Mouse (Mus musculus): Measurements from ENCODE around the gene Myrip. TPM values are rescaled to one million over a fixed set of nuclear protein-coding genes. Genes with fewer than 3 reads are reported as not detected.
"Not testable (repeated sequence)": the region's sequence is repeated elsewhere in the genome, so short reads cannot be mapped to it uniquely, and the experiment has no call there.

The Myrip gene
- polyA plus RNA-seq (2015; fragmentation: Nextera tagmentation; extraction: Ambion mirVana) = 1.6 and 2.2 TPM in 2 replicates

GRCm38 (mm10) chr9:120301213-120301612 lies at the start of gene Myrip:
Gene Myrip (plus strand): TSS chr9:120301513.
- not testable (repeated sequence) for H3K36me3 ChIP-seq (ENCODE audit: control insufficient read depth, insufficient read depth); ATAC-seq; H3K27ac ChIP-seq (ENCODE audit: low read length); H3K9me3 ChIP-seq (ENCODE audit: control insufficient read depth, low read length); H3K4me1 ChIP-seq (replicated peaks; ENCODE audit: control insufficient read depth, insufficient read depth, low read length); H3K4me2 ChIP-seq (ENCODE audit: low read length); H3K4me3 ChIP-seq (replicated peaks; ENCODE audit: low read length); H3K9ac ChIP-seq (replicated peaks; ENCODE audit: low read depth, low read length)
- 86% methylated on average over 1 of the region's 1 CpGs for WGBS
- peaks cover 30% of the 10 kb centered on the region for H3K27me3 ChIP-seq (replicated peaks; ENCODE audit: control insufficient read depth, insufficient read depth, low read length)

- Histone ChIP-seq H3K4me2 (ENCODE audit: low read length) (peak overlapping the region; percentile 22; the same call in 1 of the 2 replicates), H3K27me3 (replicated peaks; ENCODE audit: control insufficient read depth, insufficient read depth, low read length) (no peaks in the 10 kb centered on the region), H3K4me3 (replicated peaks; ENCODE audit: low read length) (no peak overlapping the region), H3K9ac (replicated peaks; ENCODE audit: low read depth, low read length) (no peak overlapping the region), H3K4me1 (replicated peaks; ENCODE audit: control insufficient read depth, insufficient read depth, low read length) (peaks cover 21% of the 10 kb centered on the region), H3K9me3 (ENCODE audit: control insufficient read depth, low read length) (no peaks in the 10 kb centered on the region), H3K27ac (ENCODE audit: low read length) (peak overlapping the region; percentile 29; the same call in 1 of the 2 replicates), H3K36me3 (ENCODE audit: control insufficient read depth, insufficient read depth) (no peaks in the 10 kb centered on the region)
- peak; percentile 65 for ATAC-seq
- WGBS = 24% methylated on average over 8 of the region's 8 CpGs
Measured at GRCm38 (mm10) chr9:120259805-120260204, 41.5 kb upstream of the Myrip start.

GRCm38 (mm10) chr9:120263994-120264393 lies 37.3 kb upstream of the Myrip start:
- H3K4me1 ChIP-seq (replicated peaks; ENCODE audit: control insufficient read depth, insufficient read depth, low read length) = peaks cover 21% of the 10 kb centered on the region
- peak overlapping the region; percentile 6; the same call in 1 of the 2 replicates for H3K27ac ChIP-seq (ENCODE audit: low read length)
- no peaks in the 10 kb centered on the region for H3K36me3 ChIP-seq (ENCODE audit: control insufficient read depth, insufficient read depth)
- no peak overlapping the region for H3K4me3 ChIP-seq (replicated peaks; ENCODE audit: low read length)
- peak; percentile 93 for ATAC-seq
- 8% methylated on average over 5 of the region's 5 CpGs for WGBS
- no peaks in the 10 kb centered on the region for H3K27me3 ChIP-seq (replicated peaks; ENCODE audit: control insufficient read depth, insufficient read depth, low read length)
- no peak overlapping the region for H3K9ac ChIP-seq (replicated peaks; ENCODE audit: low read depth, low read length)
- no peaks in the 10 kb centered on the region for H3K9me3 ChIP-seq (ENCODE audit: control insufficient read depth, low read length)
- H3K4me2 ChIP-seq (ENCODE audit: low read length) = no peak overlapping the region

- no peak overlapping the region for H3K4me2 ChIP-seq (ENCODE audit: low read length)
- H3K4me3 ChIP-seq (replicated peaks; ENCODE audit: low read length) = no peak overlapping the region
- H3K9me3 ChIP-seq (ENCODE audit: control insufficient read depth, low read length) = no peaks in the 10 kb centered on the region
- ATAC-seq = no peak
- no peaks in the 10 kb centered on the region for H3K27me3 ChIP-seq (replicated peaks; ENCODE audit: control insufficient read depth, insufficient read depth, low read length)
- no peaks in the 10 kb centered on the region for H3K36me3 ChIP-seq (ENCODE audit: control insufficient read depth, insufficient read depth)
- 83% methylated on average over 8 of the region's 8 CpGs for WGBS
- no peak overlapping the region for H3K27ac ChIP-seq (ENCODE audit: low read length)
- H3K9ac ChIP-seq (replicated peaks; ENCODE audit: low read depth, low read length) = no peak overlapping the region
- H3K4me1 ChIP-seq (replicated peaks; ENCODE audit: control insufficient read depth, insufficient read depth, low read length) = no peaks in the 10 kb centered on the region
Measured at GRCm38 (mm10) chr9:120273083-120273482, 28.2 kb upstream of the Myrip start.

- Histone ChIP-seq H3K27ac (ENCODE audit: low read length) (no peak overlapping the region), H3K4me2 (ENCODE audit: low read length) (no peak overlapping the region), H3K36me3 (ENCODE audit: control insufficient read depth, insufficient read depth) (no peaks in the 10 kb centered on the region), H3K4me3 (replicated peaks; ENCODE audit: low read length) (no peak overlapping the region), H3K4me1 (replicated peaks; ENCODE audit: control insufficient read depth, insufficient read depth, low read length) (no peaks in the 10 kb centered on the region), H3K27me3 (replicated peaks; ENCODE audit: control insufficient read depth, insufficient read depth, low read length) (no peaks in the 10 kb centered on the region), H3K9ac (replicated peaks; ENCODE audit: low read depth, low read length) (no peak overlapping the region), H3K9me3 (ENCODE audit: control insufficient read depth, low read length) (no peaks in the 10 kb centered on the region)
- 86% methylated on average over 7 of the region's 7 CpGs for WGBS
- ATAC-seq = no peak
Measured at GRCm38 (mm10) chr9:120275226-120275625, 26.1 kb upstream of the Myrip start.

- Histone ChIP-seq H3K27me3 (replicated peaks; ENCODE audit: control insufficient read depth, insufficient read depth, low read length) (no peaks in the 10 kb centered on the region), H3K4me3 (replicated peaks; ENCODE audit: low read length) (no peak overlapping the region), H3K4me2 (ENCODE audit: low read length) (no peak overlapping the region), H3K9ac (replicated peaks; ENCODE audit: low read depth, low read length) (no peak overlapping the region), H3K36me3 (ENCODE audit: control insufficient read depth, insufficient read depth) (no peaks in the 10 kb centered on the region), H3K9me3 (ENCODE audit: control insufficient read depth, low read length) (no peaks in the 10 kb centered on the region), H3K27ac (ENCODE audit: low read length) (no peak overlapping the region), H3K4me1 (replicated peaks; ENCODE audit: control insufficient read depth, insufficient read depth, low read length) (no peaks in the 10 kb centered on the region)
- WGBS = 83% methylated on average over 12 of the region's 12 CpGs
- ATAC-seq = no peak
Measured at GRCm38 (mm10) chr9:120281147-120281546, 20.2 kb upstream of the Myrip start.

GRCm38 (mm10) chr9:120282461-120283047 lies 18.8 kb upstream of the Myrip start:
- H3K27me3 ChIP-seq (replicated peaks; ENCODE audit: control insufficient read depth, insufficient read depth, low read length) = no peaks in the 10 kb centered on the region
- no peaks in the 10 kb centered on the region for H3K9me3 ChIP-seq (ENCODE audit: control insufficient read depth, low read length)
- H3K27ac ChIP-seq (ENCODE audit: low read length) = no peak overlapping the region
- no peaks in the 10 kb centered on the region for H3K36me3 ChIP-seq (ENCODE audit: control insufficient read depth, insufficient read depth)
- no peak overlapping the region for H3K9ac ChIP-seq (replicated peaks; ENCODE audit: low read depth, low read length)
- H3K4me2 ChIP-seq (ENCODE audit: low read length) = no peak overlapping the region
- WGBS = 82% methylated on average over 9 of the region's 9 CpGs
- no peak overlapping the region for H3K4me3 ChIP-seq (replicated peaks; ENCODE audit: low read length)
- no peak for ATAC-seq
- H3K4me1 ChIP-seq (replicated peaks; ENCODE audit: control insufficient read depth, insufficient read depth, low read length) = no peaks in the 10 kb centered on the region

- ATAC-seq = no peak
- H3K27me3 ChIP-seq (replicated peaks; ENCODE audit: control insufficient read depth, insufficient read depth, low read length) = no peaks in the 10 kb centered on the region
- no peaks in the 10 kb centered on the region for H3K36me3 ChIP-seq (ENCODE audit: control insufficient read depth, insufficient read depth)
- no peaks in the 10 kb centered on the region for H3K4me1 ChIP-seq (replicated peaks; ENCODE audit: control insufficient read depth, insufficient read depth, low read length)
- H3K4me3 ChIP-seq (replicated peaks; ENCODE audit: low read length) = no peak overlapping the region
- H3K9ac ChIP-seq (replicated peaks; ENCODE audit: low read depth, low read length) = no peak overlapping the region
- 86% methylated on average over 12 of the region's 12 CpGs for WGBS
- no peak overlapping the region for H3K4me2 ChIP-seq (ENCODE audit: low read length)
- H3K9me3 ChIP-seq (ENCODE audit: control insufficient read depth, low read length) = no peaks in the 10 kb centered on the region
- H3K27ac ChIP-seq (ENCODE audit: low read length) = no peak overlapping the region
Measured at GRCm38 (mm10) chr9:120283556-120283955, 17.8 kb upstream of the Myrip start.

GRCm38 (mm10) chr9:120288011-120288410 lies 13.3 kb upstream of the Myrip start:
- Histone ChIP-seq H3K4me2 (ENCODE audit: low read length) (no peak overlapping the region), H3K27me3 (replicated peaks; ENCODE audit: control insufficient read depth, insufficient read depth, low read length) (no peaks in the 10 kb centered on the region), H3K9me3 (ENCODE audit: control insufficient read depth, low read length) (no peaks in the 10 kb centered on the region), H3K27ac (ENCODE audit: low read length) (no peak overlapping the region), H3K4me1 (replicated peaks; ENCODE audit: control insufficient read depth, insufficient read depth, low read length) (no peaks in the 10 kb centered on the region), H3K9ac (replicated peaks; ENCODE audit: low read depth, low read length) (no peak overlapping the region), H3K4me3 (replicated peaks; ENCODE audit: low read length) (no peak overlapping the region), H3K36me3 (ENCODE audit: control insufficient read depth, insufficient read depth) (no peaks in the 10 kb centered on the region)
- ATAC-seq = no peak
- 16% methylated on average over 3 of the region's 3 CpGs for WGBS

GRCm38 (mm10) chr9:120290375-120290774 lies 10.9 kb upstream of the Myrip start:
- H3K4me1 ChIP-seq (replicated peaks; ENCODE audit: control insufficient read depth, insufficient read depth, low read length) = peaks cover 2% of the 10 kb centered on the region; the same call in 1 of the 2 replicates
- WGBS = 92% methylated on average over 2 of the region's 2 CpGs
- H3K4me2 ChIP-seq (ENCODE audit: low read length) = no peak overlapping the region
- no peak overlapping the region for H3K9ac ChIP-seq (replicated peaks; ENCODE audit: low read depth, low read length)
- H3K9me3 ChIP-seq (ENCODE audit: control insufficient read depth, low read length) = no peaks in the 10 kb centered on the region
- no peaks in the 10 kb centered on the region for H3K27me3 ChIP-seq (replicated peaks; ENCODE audit: control insufficient read depth, insufficient read depth, low read length)
- no peak overlapping the region for H3K4me3 ChIP-seq (replicated peaks; ENCODE audit: low read length)
- no peaks in the 10 kb centered on the region for H3K36me3 ChIP-seq (ENCODE audit: control insufficient read depth, insufficient read depth)
- no peak for ATAC-seq
- no peak overlapping the region for H3K27ac ChIP-seq (ENCODE audit: low read length)

Data from forebrain, embryonic 16.5 days (tissue).